Mouse (Mus musculus): ENCODE data around the gene Neu2.
A peak's percentile ranks its signal among the peaks of the same experiment; 100 is the strongest.

DNA sequence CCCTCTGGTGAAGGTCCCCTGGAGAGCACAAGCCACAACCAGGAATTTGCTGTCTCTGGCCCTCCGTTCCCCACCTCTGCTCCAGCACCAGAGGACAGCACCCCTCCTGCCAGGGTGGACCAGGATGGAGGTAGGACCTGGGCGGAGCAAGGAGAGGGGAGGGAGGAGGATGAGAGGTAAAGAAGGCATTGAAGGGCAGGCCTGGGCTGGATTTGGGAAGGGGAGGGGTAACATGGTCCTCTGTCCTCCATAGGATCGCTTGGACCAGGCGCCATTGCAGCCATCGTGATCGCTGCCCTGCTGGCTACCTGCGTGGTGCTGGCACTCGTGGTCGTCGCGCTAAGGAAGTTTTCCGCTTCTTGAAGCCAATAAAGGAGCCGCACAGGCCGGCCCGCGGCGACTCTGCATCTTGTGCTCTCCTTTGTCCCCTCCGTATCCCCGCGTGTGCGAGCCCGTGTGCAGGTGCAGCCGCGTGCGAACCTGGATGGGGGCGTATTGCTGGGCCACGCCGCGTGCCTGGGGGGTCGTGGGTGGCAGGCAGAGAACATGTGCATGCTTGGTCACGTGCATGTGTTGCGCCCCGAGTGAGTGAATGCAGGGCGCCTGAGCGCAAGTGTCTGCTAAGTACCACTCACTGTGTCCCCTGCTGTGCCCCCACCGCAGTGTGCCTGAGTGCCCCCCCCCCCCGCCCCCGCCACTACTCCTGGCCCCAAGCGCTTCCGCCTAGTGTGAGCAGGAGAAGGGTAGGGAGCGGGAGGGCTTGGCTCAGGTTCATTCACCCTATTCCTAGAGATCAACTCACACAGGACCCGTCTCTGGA, 34.4 kb upstream of the Neu2 start:
- TF ChIP-seq POLR2A (IDR thresholded peaks at IDR 0.05; ENCODE audit: extremely low read depth, insufficient read depth, low read length), result peak; percentile 65; the same call in 1 of the 2 replicates
- TF ChIP-seq CTCF (IDR thresholded peaks at IDR 0.05; ENCODE audit: extremely low read depth, insufficient read depth, low read length), result no peak
